Mouse (Mus musculus): ENCODE measurements around the gene Sdhaf2.

Sdhaf2 gene

DNA sequence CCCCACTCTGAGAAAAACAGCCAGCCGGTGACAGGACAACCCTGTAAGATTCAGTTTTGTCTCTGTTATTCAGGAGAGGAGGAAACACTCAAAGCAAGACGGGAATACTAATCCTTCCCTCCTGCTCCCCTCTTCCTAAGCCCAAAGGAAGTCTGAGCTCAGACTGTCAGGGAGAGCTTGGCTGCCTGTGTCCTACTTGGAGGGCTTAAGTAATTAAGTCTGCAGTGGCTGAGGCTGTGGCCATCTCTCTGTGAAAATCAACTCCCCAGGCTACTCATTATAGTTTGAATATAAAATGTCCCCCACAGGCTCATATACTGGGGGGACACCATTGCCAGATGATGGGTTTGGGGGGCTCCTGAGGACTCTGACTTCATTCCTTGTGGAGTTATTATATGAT is 29.0 kb downstream of the Sdhaf2 start:
- DNase-seq = no peak

DNA sequence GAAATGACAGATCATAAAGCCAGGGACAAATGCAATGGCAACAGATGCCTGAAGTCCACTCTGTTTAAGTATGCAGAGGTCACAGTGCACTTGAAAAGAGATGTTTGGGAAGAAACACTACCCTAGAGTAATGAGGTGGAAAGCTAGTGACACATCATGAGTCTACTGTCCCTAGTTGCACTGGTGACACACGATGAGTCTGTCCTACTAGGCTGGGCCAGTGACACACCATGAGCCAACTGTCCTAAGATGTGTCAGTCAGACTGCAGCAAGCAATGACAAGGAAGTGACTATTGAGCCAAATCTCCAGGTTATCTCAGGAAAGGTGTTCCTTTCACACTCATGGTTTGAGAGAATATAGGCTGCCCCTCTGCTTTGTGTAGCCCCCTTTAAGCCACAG is 30.3 kb downstream of the Sdhaf2 start:
- DNase-seq = no peak

DNA sequence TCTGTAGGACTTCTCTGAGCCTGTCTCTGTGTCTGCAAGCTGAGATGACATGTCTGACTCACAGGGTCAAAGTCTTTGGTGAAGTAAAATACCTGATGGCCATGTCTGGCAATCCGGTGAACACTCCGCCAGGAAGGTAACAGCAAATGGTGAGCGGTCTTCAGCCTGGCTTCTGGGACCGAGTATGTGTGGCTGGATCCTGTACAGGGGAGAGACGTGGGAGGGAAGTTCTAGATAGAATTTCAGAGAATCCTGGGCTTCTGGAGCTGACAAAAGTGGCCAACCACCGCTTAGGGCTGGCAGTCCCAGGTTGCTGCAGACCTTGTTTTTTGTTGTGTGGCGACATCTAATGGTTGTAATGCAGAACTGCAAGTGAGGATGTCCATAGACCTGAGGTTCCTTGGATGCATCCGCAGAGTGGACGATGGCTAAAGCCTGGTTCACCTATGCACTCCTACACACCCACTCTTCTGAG is 39.6 kb downstream of the Sdhaf2 start:
- DNase-seq = peak; percentile 80

DNA sequence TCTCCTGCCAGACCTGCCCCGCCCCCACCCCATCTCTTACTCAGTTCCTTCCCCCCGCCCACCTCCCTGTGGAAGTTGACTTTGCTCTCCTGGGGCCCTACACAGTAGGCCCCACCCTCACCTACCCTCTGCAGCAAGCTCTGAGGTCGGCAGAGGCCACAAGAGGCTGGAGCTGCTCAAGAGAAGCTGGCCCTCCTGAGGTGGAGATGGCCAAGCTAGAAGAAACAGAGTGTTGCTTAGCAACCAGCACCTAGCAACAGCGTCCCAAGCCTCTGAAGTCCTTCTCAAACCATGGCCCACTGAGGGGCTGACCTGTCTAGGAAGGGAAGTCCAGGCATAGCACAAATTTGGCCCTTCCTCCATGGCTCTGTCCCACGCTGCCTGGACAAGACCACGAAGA is 43.2 kb downstream of the Sdhaf2 start, which contains the start of gene Ppp1r32:
Ppp1r32 (minus strand) TSS at position 226 of the 400 bp plus-strand sequence.
- no peak for DNase-seq

- DNase-seq = no peak
These were observed 46.4 kb downstream of the Sdhaf2 start for GRCm38 (mm10) chr19:10479541-10479940.

GRCm38 (mm10) chr19:10473779-10474178 is 52.2 kb downstream of the Sdhaf2 start:
- no peak for DNase-seq

DNA sequence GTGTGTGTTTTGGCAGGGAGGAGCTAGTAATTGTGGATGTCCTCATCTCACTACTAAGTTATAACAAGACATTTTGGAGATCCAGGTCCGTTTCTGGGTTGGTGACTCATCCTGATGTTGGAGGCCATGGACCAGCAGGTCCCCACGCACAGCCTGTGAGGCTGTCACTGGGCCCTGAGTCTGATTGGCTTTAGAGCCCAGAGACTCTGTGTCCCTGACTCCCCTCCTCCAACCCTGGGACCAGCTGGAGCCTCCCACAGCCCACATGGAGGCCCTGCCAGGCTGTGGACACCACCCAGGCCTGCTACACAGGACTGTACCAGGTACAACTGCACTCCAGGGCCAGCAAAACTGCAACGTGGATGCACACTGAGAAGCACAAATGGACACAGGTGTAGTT is 53.0 kb downstream of the Sdhaf2 start:
- no peak for DNase-seq

GRCm38 (mm10) chr19:10469171-10469658 is 56.7 kb downstream of the Sdhaf2 start:
- DNase-seq = no peak

GRCm38 (mm10) chr19:10464427-10464826 is 61.5 kb downstream of the Sdhaf2 start:
- no peak for DNase-seq

- no peak for DNase-seq
These were observed 64.4 kb downstream of the Sdhaf2 start for GRCm38 (mm10) chr19:10461584-10461983.

DNA sequence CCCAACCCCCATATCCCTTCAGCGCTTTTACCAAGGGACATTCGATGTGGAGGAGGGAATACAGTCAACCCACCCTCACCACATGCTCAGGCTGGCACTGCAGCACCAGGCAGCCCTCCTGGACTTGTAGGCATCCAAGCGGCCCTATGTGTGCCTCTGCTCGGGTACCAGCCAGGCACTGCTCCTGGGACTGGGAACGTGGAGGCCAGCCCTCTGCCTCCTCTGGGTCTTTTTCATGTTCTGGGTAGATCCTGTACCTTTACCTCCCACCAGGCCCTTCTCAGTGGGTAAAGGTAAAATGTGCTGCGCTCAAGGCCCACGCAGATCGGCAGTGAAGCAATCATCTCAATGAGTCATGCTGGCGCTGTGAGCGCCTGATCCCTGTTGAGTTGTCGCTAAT is 66.0 kb downstream of the Sdhaf2 start:
- no peak for DNase-seq

- DNase-seq = no peak
These were observed 67.8 kb downstream of the Sdhaf2 start for GRCm38 (mm10) chr19:10458096-10458495.

GRCm38 (mm10) chr19:10457484-10457800 is 68.5 kb downstream of the Sdhaf2 start:
- DNase-seq = no peak

DNA sequence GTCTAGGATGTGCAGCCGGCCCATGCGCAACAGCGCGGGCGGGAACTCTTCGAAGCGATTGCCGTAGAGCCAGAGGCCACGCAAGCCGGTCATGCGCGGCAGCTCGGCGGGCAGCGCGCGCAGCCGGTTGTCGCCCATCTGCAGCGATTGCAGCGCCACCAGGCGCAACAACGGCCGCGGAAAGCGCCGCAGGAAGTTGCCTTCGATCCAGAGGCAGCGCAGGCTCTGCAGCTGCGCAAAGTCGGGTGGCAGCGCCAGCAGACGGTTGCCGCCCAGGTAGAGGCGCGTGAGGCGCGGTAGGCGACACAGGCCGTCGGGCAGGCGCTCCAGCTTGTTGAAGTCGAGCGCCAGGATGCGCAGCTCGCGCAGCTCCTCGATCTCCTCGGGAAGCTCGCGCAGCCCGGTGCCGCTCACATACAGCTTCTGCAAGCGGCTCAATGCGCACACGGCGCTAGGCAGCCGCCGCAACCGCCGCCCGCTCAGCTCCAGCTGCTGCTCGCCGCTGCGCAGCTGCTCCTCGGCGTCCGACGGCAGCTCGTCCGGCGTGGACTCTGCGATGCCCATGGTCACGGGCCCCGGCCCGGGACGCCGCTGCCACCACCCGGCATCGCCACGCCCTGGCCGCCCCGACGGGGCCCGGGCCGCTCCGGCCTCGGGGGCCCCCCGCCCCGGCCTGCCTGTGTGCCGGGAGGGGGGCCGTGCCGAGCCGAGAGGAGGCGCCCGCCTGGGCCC is 69.0 kb downstream of the Sdhaf2 start, which contains the start of gene Lrrc10b:
Lrrc10b (minus strand) TSS at position 722 of the 732 bp plus-strand sequence.
- DNase-seq = no peak

GRCm38 (mm10) chr19:10455437-10455806 is 70.5 kb downstream of the Sdhaf2 start:
- DNase-seq = no peak

- DNase-seq = no peak
These were observed 71.1 kb downstream of the Sdhaf2 start for GRCm38 (mm10) chr19:10454718-10455436.
